ENCODE assay signal across 14 mouse cellular contexts in the genomic region with DNA sequence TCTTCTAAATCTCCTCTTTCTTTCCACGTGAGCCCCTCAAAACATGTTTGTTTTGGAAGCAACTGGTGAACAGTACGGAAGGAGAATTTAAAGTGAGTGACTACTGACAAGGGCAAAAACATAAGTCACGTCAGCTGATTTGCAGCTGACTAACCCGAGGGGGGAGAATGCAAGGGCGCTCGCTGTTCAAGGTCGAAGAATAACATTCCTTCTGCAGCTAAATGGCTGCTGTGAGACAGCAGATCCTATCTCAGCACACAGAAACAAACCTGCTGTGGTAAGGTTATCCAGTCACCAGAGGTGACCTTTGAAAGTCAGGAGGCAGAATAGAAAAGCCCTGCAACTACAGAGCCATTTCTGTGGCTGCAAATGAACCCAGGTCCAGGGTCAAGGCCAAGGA. TPM values are rescaled to one million over a fixed set of nuclear protein-coding genes. Genes with fewer than 3 reads are reported as not detected.
DNase-seq lines count a peak whose midpoint lies in the region; ATAC-seq and TF ChIP-seq lines count a peak whose summit lies in the region.
"Had no signal": no experiment of that assay in that cellular context is flagged by ENCODE, and none has a peak within 500 bp of the region (broad histone marks: within the 10 kb centered on the region; RNA-seq: fewer than 3 reads in every experiment).

No protein-coding gene starts in this region.

- H3K4me3 ChIP-seq in heart, embryonic 15.5 days, result no peak overlapping the region
- no peak overlapping the region for H3K4me3 ChIP-seq in kidney, postnatal 0 days (replicated peaks; ENCODE audit: low read depth, low read length)
- no peak overlapping the region for H3K4me3 ChIP-seq in midbrain, embryonic 16.5 days (ENCODE audit: low read depth, low read length)
- H3K4me3 ChIP-seq: intestine, embryonic 15.5 days; limb, embryonic 13.5 days; stomach, embryonic 15.5 days had no signal

- no peaks in the 10 kb centered on the region for H3K27me3 ChIP-seq in heart, embryonic 15.5 days
- H3K27me3 ChIP-seq in kidney, postnatal 0 days (ENCODE audit: insufficient read depth, low read length), result no peaks in the 10 kb centered on the region
- H3K27me3 ChIP-seq in midbrain, embryonic 16.5 days (ENCODE audit: control insufficient read depth, insufficient read depth, low read depth, low read length), result no peaks in the 10 kb centered on the region
- H3K27me3 ChIP-seq: intestine, embryonic 15.5 days; limb, embryonic 13.5 days; Patski; stomach, embryonic 15.5 days had no signal

- H3K9ac ChIP-seq in heart, embryonic 15.5 days, result no peak overlapping the region
- H3K9ac ChIP-seq in kidney, postnatal 0 days (ENCODE audit: low read depth, low read length), result no peak overlapping the region
- H3K9ac ChIP-seq in midbrain, embryonic 16.5 days (ENCODE audit: low read depth, low read length), result no peak overlapping the region
- H3K9ac ChIP-seq: intestine, embryonic 15.5 days; limb, embryonic 13.5 days; liver, postnatal 0 days; stomach, embryonic 15.5 days had no signal

- no peaks in the 10 kb centered on the region for H3K9me3 ChIP-seq in heart, embryonic 15.5 days (replicated peaks)
- no peaks in the 10 kb centered on the region for H3K9me3 ChIP-seq in kidney, postnatal 0 days (replicated peaks; ENCODE audit: low read length)
- no peaks in the 10 kb centered on the region for H3K9me3 ChIP-seq in midbrain, embryonic 16.5 days (replicated peaks; ENCODE audit: control insufficient read depth, low read length, poor library complexity, severe bottlenecking)
- H3K9me3 ChIP-seq: intestine, embryonic 15.5 days; limb, embryonic 13.5 days; stomach, embryonic 15.5 days had no signal

- peak; percentile 56 for DNase-seq in ZHBTc4 (ENCODE audit: low read depth, low spot score)
- peak; percentile 80 for DNase-seq in adrenal gland, postnatal 14 days
- no peak for DNase-seq in kidney, postnatal 0 days (ENCODE audit: low spot score)
- DNase-seq in cerebellum, adult 11 months, result no peak
- no peak for DNase-seq in urinary bladder, postnatal 14 days (ENCODE audit: low spot score)
- DNase-seq: cerebellum, adult 9-10 months; liver, postnatal 0 days; thymus, postnatal 4 days had no signal

- 0 out of 2 replicates have a peak, but pooled peaks have one; percentile 58 for ATAC-seq in heart, embryonic 15.5 days (replicated peaks; ENCODE audit: insufficient number of reproducible peaks, insufficient read depth, low FRiP score, low read depth)
- peak; percentile 65 for ATAC-seq in kidney, postnatal 0 days (replicated peaks; ENCODE audit: low FRiP score, low read depth)
- ATAC-seq in midbrain, embryonic 16.5 days, result no peak
- ATAC-seq: intestine, embryonic 15.5 days; liver, postnatal 0 days; Patski had no signal

- no peak overlapping the region for H3K4me2 ChIP-seq in heart, embryonic 15.5 days
- H3K4me2 ChIP-seq in kidney, postnatal 0 days (ENCODE audit: low read length), result no peak overlapping the region
- H3K4me2 ChIP-seq in midbrain, embryonic 16.5 days (ENCODE audit: low read length), result no peak overlapping the region
- H3K4me2 ChIP-seq: intestine, embryonic 15.5 days; limb, embryonic 13.5 days; stomach, embryonic 15.5 days had no signal

- peaks cover 10% of the 10 kb centered on the region; the same call in 1 of the 2 replicates for H3K4me1 ChIP-seq in heart, embryonic 15.5 days (replicated peaks)
- no peaks in the 10 kb centered on the region for H3K4me1 ChIP-seq in kidney, postnatal 0 days (replicated peaks; ENCODE audit: insufficient read depth, low read length)
- no peaks in the 10 kb centered on the region for H3K4me1 ChIP-seq in midbrain, embryonic 16.5 days (ENCODE audit: control insufficient read depth, insufficient read depth, low read length)
- H3K4me1 ChIP-seq: intestine, embryonic 15.5 days; limb, embryonic 13.5 days; stomach, embryonic 15.5 days had no signal

- no peak for TF ChIP-seq CTCF in kidney, postnatal 0 days (IDR thresholded peaks at IDR 0.05; ENCODE audit: low read depth)

- 27% methylated on average over 7 of the region's 7 CpGs for WGBS in heart, embryonic 15.5 days
- WGBS in kidney, postnatal 0 days, result 29% methylated on average over 7 of the region's 7 CpGs
- 55% methylated on average over 7 of the region's 7 CpGs for WGBS in midbrain, embryonic 16.5 days

- no peaks in the 10 kb centered on the region for H3K36me3 ChIP-seq in heart, embryonic 15.5 days
- H3K36me3 ChIP-seq in kidney, postnatal 0 days (ENCODE audit: insufficient read depth, low read length), result no peaks in the 10 kb centered on the region
- no peaks in the 10 kb centered on the region for H3K36me3 ChIP-seq in midbrain, embryonic 16.5 days (ENCODE audit: control insufficient read depth, insufficient read depth, low read length)
- H3K36me3 ChIP-seq: intestine, embryonic 15.5 days; limb, embryonic 13.5 days; stomach, embryonic 15.5 days had no signal

- H3K27ac ChIP-seq in heart, embryonic 15.5 days, result peak overlapping the region; percentile 63
- H3K27ac ChIP-seq in kidney, postnatal 0 days, result no peak overlapping the region; the same call in 1 of the 2 replicates
- H3K27ac ChIP-seq in midbrain, embryonic 16.5 days (ENCODE audit: low read length), result no peak overlapping the region
- H3K27ac ChIP-seq: intestine, embryonic 15.5 days; limb, embryonic 13.5 days; stomach, embryonic 15.5 days had no signal

RNA-seq across cellular contexts. Expression of a gene that starts 47.1 kb away (rescaled TPM):
- total RNA-seq in adrenal gland, postnatal 14 days (2021), result 14.8 and 19.2 TPM in 2 replicates
- polyA plus RNA-seq in heart, embryonic 15.5 days (2015; fragmentation: Nextera tagmentation; extraction: Ambion mirVana), result 3.8 and 4.8 TPM in 2 replicates
- polyA plus RNA-seq in kidney, postnatal 0 days (2015; fragmentation: Nextera tagmentation; extraction: Ambion mirVana), result 26.2 and 27.8 TPM in 2 replicates
- 8.8 and 11.4 TPM in 2 replicates for polyA plus RNA-seq in midbrain, embryonic 16.5 days (2015; fragmentation: Nextera tagmentation; extraction: Ambion mirVana)

Comparison
In these comparisons a context has a peak if more than half of its experiments do, and no peak if none do; other contexts are left out.
1. DNase-seq: peak in ZHBTc4 (single experiment) and adrenal gland, postnatal 14 days (single experiment); none in kidney, postnatal 0 days (single experiment), cerebellum, adult 11 months (single experiment) and urinary bladder, postnatal 14 days (single experiment).